Mouse (Mus musculus) liver, embryonic 14.5 days (tissue): ENCODE data around the gene Iqschfp.

Experiments
- CTCF ChIP-seq: IDR thresholded peaks from 2 replicates; pipeline ENCODE4 v1.5.1; 2016; ENCODE audit warnings: antibody characterized with exemption, low read depth, control low read depth
- EP300 ChIP-seq: IDR thresholded peaks from 2 replicates; pipeline ENCODE4 v1.6.1; 2016; ENCODE audit warnings: antibody characterized with exemption, low read depth

GRCm38 (mm10) chr3:67983329-67983728, 91.3 kb downstream of the Iqschfp start:
- TF ChIP-seq CTCF (no peak), EP300 (no peak)
